Mouse (Mus musculus) erythroblast, embryonic 14.5 days (primary cell): Measurements from ENCODE around the gene Gucd1.

Experiments
- GATA1 ChIP-seq: IDR thresholded peaks from 2 replicates; pipeline ENCODE4 v1.6.1; 2012; ENCODE audit warnings: low read length, inconsistent platforms, mixed read lengths
- TAL1 ChIP-seq: IDR thresholded peaks from 3 replicates; pipeline ENCODE4 v1.6.1; 2012; ENCODE audit warnings: low read length, inconsistent platforms, mixed read lengths

- no peak for TF ChIP-seq TAL1
- no peak for TF ChIP-seq GATA1
Measured at GRCm38 (mm10) chr10:75318206-75318605, 199.6 kb downstream of the Gucd1 start.
